Mouse (Mus musculus) liver, postnatal 0 days (tissue): ENCODE data around the gene Fkbp10. TPM values are rescaled to one million over a fixed set of nuclear protein-coding genes. Genes with fewer than 3 reads are reported as not detected.

Experiments
- ATAC-seq: fragments of 200-750 bp; cut with Nextera tagmentation; 2 replicates; pipeline ENCODE4 v1.8.0; 2017; ENCODE audit warnings: mild to moderate bottlenecking, moderate library complexity
- DNase-seq: peaks from one replicate; pipeline ENCODE4 v3.0.0-alpha.2; 2016
- H3K27ac ChIP-seq: fragments of 300-500 bp; sonication (generic); 2 replicates; pipeline ENCODE4 v1.5.1; 2014; ENCODE audit warnings: antibody characterized with exemption, moderate library complexity, mild to moderate bottlenecking, low read depth
- H3K27me3 ChIP-seq: fragments of 300-500 bp; sonication (generic); 2 replicates; pipeline ENCODE4 v1.6.1; 2014; ENCODE audit warnings: low read length, control low read depth, mixed read lengths; ENCODE audit not compliant: insufficient read depth
- H3K36me3 ChIP-seq: fragments of 300-500 bp; sonication (generic); replicated peaks from 2 replicates; pipeline ENCODE4 v1.6.1; 2014; ENCODE audit warnings: mild to moderate bottlenecking, control low read depth, low read length, moderate library complexity, mixed read lengths; ENCODE audit not compliant: insufficient read depth
- H3K4me1 ChIP-seq: fragments of 300-500 bp; sonication (generic); 2 replicates; pipeline ENCODE4 v1.6.1; 2014; ENCODE audit warnings: antibody characterized with exemption, mild to moderate bottlenecking, control low read depth; ENCODE audit not compliant: insufficient read depth
- H3K4me2 ChIP-seq: fragments of 300-500 bp; sonication (generic); 2 replicates; pipeline ENCODE4 v1.6.1; 2014; ENCODE audit warnings: low read depth, mild to moderate bottlenecking, low read length, moderate library complexity, mixed read lengths
- H3K4me3 ChIP-seq: fragments of 300-500 bp; sonication (generic); 2 replicates; pipeline ENCODE4 v1.5.1; 2014; ENCODE audit warnings: low read depth, low read length
- H3K9ac ChIP-seq: fragments of 300-500 bp; sonication (generic); replicated peaks from 2 replicates; pipeline ENCODE4 v1.6.1; 2014; ENCODE audit warnings: mild to moderate bottlenecking, moderate library complexity
- H3K9me3 ChIP-seq: fragments of 300-500 bp; sonication (generic); 2 replicates; pipeline ENCODE4 v1.6.1; 2016; ENCODE audit warnings: mild to moderate bottlenecking, control low read depth, low read length, mixed read lengths
- CTCF ChIP-seq: sonication (generic); IDR thresholded peaks from 2 replicates; pipeline ENCODE4 v1.5.1; 2016; ENCODE audit warnings: antibody characterized with exemption, low read depth
- EP300 ChIP-seq: IDR thresholded peaks from 2 replicates; pipeline ENCODE4 v1.6.1; 2016; ENCODE audit warnings: antibody characterized with exemption, low read depth, mild to moderate bottlenecking
- WGBS: fragments of 180-500 bp; shearing (Covaris S2); extraction: QIAGEN DNeasy Blood & Tissue Kit; methylation state at CpG from one replicate; pipeline ENCODE4 v1.1.7; 2014; ENCODE audit not compliant: insufficient replicate concordance; 5-methylcytosine and 5-hydroxymethylcytosine counted together
- polyA plus RNA-seq: library from polyadenylated mRNA; unstranded; fragments of >200 nt; fragmentation: Nextera tagmentation; extraction: Ambion mirVana; gene quantifications from 2 replicates; pipeline ENCODE4 v1.2.1, GENCODE M21; 2015

The Fkbp10 gene
- polyA plus RNA-seq, 1 experiment from 2014 or later: 9.0 TPM

- no peak overlapping the region for H3K9ac ChIP-seq
- no peak overlapping the region for H3K4me3 ChIP-seq
- H3K4me2 ChIP-seq: no peak overlapping the region
- H3K27ac ChIP-seq: no peak overlapping the region
- DNase-seq (no peak), ATAC-seq (no peak)
- no peaks in the 10 kb centered on the region for H3K4me1 ChIP-seq
- 86% methylated on average over 21 of the region's 21 CpGs for WGBS
- H3K27me3 ChIP-seq: no peaks in the 10 kb centered on the region
- peaks cover 56% of the 10 kb centered on the region for H3K36me3 ChIP-seq
- no peak for TF ChIP-seq EP300
- no peak for TF ChIP-seq CTCF
- no peaks in the 10 kb centered on the region for H3K9me3 ChIP-seq
These were observed 38.6 kb upstream of the Fkbp10 start for GRCm38 (mm10) chr11:100376746-100377389.

GRCm38 (mm10) chr11:100377989-100378388 lies 37.5 kb upstream of the Fkbp10 start:
- Histone ChIP-seq H3K36me3 (peaks cover 49% of the 10 kb centered on the region), H3K9me3 (no peaks in the 10 kb centered on the region), H3K4me2 (no peak overlapping the region), H3K27me3 (no peaks in the 10 kb centered on the region), H3K4me3 (no peak overlapping the region), H3K4me1 (no peaks in the 10 kb centered on the region), H3K27ac (no peak overlapping the region), H3K9ac (no peak overlapping the region)
- TF ChIP-seq EP300 (no peak), CTCF (no peak)
- DNase-seq: no peak
- no peak for ATAC-seq
- 88% methylated on average over 14 of the region's 14 CpGs for WGBS

GRCm38 (mm10) chr11:100378446-100378845 lies 37.1 kb upstream of the Fkbp10 start:
- Histone ChIP-seq H3K9ac (no peak overlapping the region), H3K4me1 (no peaks in the 10 kb centered on the region), H3K36me3 (peaks cover 49% of the 10 kb centered on the region), H3K4me3 (no peak overlapping the region), H3K4me2 (no peak overlapping the region), H3K27ac (no peak overlapping the region), H3K9me3 (no peaks in the 10 kb centered on the region), H3K27me3 (no peaks in the 10 kb centered on the region)
- no peak for ATAC-seq
- TF ChIP-seq EP300 (no peak), CTCF (no peak)
- 75% methylated on average over 5 of the region's 5 CpGs for WGBS
- no peak for DNase-seq

GRCm38 (mm10) chr11:100379311-100379710 lies 36.2 kb upstream of the Fkbp10 start:
- H3K36me3 ChIP-seq: peaks cover 44% of the 10 kb centered on the region
- no peak overlapping the region for H3K27ac ChIP-seq
- H3K4me1 ChIP-seq: no peaks in the 10 kb centered on the region
- no peak overlapping the region for H3K9ac ChIP-seq
- no peaks in the 10 kb centered on the region for H3K27me3 ChIP-seq
- no peaks in the 10 kb centered on the region for H3K9me3 ChIP-seq
- TF ChIP-seq CTCF (no peak), EP300 (no peak)
- ATAC-seq: no peak
- H3K4me2 ChIP-seq: no peak overlapping the region
- no peak for DNase-seq
- WGBS: 75% methylated on average over 4 of the region's 4 CpGs
- no peak overlapping the region for H3K4me3 ChIP-seq

- DNase-seq (no peak), ATAC-seq (no peak)
- Histone ChIP-seq H3K9me3 (no peaks in the 10 kb centered on the region), H3K4me1 (peaks cover 3% of the 10 kb centered on the region), H3K9ac (no peak overlapping the region), H3K27ac (no peak overlapping the region), H3K4me3 (no peak overlapping the region), H3K27me3 (no peaks in the 10 kb centered on the region), H3K4me2 (no peak overlapping the region), H3K36me3 (peaks cover 43% of the 10 kb centered on the region)
- 74% methylated on average over 6 of the region's 6 CpGs for WGBS
- TF ChIP-seq CTCF: no peak
- TF ChIP-seq EP300: no peak
These were observed 32.8 kb upstream of the Fkbp10 start for GRCm38 (mm10) chr11:100382682-100383081.

- H3K27me3 ChIP-seq: no peaks in the 10 kb centered on the region
- no peak for TF ChIP-seq CTCF
- H3K4me2 ChIP-seq: no peak overlapping the region
- peaks cover 25% of the 10 kb centered on the region for H3K36me3 ChIP-seq
- H3K9ac ChIP-seq: no peak overlapping the region
- H3K4me1 ChIP-seq: peaks cover 21% of the 10 kb centered on the region
- ATAC-seq: no peak
- WGBS: 82% methylated on average over 3 of the region's 3 CpGs
- DNase-seq: no peak
- H3K9me3 ChIP-seq: no peaks in the 10 kb centered on the region
- no peak overlapping the region for H3K4me3 ChIP-seq
- H3K27ac ChIP-seq: no peak overlapping the region
These were observed 30.5 kb upstream of the Fkbp10 start for GRCm38 (mm10) chr11:100385016-100385415.

GRCm38 (mm10) chr11:100386586-100386985 lies 28.9 kb upstream of the Fkbp10 start:
- Histone ChIP-seq H3K4me2 (no peak overlapping the region), H3K9ac (no peak overlapping the region), H3K36me3 (peaks cover 23% of the 10 kb centered on the region), H3K4me1 (peaks cover 30% of the 10 kb centered on the region), H3K9me3 (no peaks in the 10 kb centered on the region), H3K27me3 (no peaks in the 10 kb centered on the region), H3K27ac (no peak overlapping the region), H3K4me3 (no peak overlapping the region)
- DNase-seq: no peak
- TF ChIP-seq CTCF: no peak
- no peak for TF ChIP-seq EP300
- no peak for ATAC-seq
- WGBS: 39% methylated on average over 5 of the region's 5 CpGs
